Mouse (Mus musculus): ENCODE results near the gene AL607142.1. TPM values are rescaled to one million over a fixed set of nuclear protein-coding genes. Genes with fewer than 3 reads are reported as not detected.
A peak's percentile ranks its signal among the peaks of the same experiment; 100 is the strongest.

Gene AL607142.1
- polyA plus RNA-seq, 2 experiments from 2014 or later: not detected

DNA sequence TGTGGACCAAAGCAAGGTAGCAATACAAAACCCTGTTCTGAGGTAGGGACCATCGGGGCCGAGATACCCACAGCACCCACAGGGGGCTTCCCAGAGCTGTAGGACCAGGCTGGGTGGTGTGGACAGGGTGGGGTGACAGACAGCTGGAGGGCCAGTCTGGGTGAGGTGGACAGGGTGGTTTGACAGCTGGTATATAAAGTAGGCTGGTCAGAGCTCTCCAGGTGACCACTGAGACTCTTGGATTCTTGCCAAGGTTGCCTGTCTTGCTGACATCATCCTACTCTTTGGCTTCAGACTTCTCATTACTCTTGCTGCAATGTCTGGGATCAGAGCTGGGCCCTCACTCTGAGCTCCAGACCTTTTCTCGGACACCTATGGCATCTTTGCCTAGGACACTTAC lies 41.6 kb downstream of the AL607142.1 start:
- no peak for ATAC-seq

DNA sequence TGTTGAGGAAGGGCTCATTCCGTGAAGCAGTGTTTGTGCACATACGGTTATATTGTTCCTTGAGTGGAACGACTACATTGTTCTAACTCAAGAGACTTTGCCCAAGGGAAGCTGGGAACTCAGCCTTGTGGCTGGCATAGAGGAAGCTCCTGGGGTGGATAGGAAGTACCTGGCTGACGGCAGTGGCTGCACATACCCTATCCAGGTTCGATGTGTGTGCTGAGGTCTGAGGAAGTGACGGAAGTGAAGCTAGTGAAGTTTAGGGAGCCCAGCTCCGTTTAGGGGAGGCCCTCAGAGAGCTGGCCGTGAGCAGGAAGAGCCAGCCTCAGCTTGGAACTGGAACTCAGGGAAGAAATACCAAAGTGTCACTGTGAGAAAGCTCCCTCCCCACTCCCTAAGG lies 43.0 kb downstream of the AL607142.1 start:
- ATAC-seq: no peak

DNA sequence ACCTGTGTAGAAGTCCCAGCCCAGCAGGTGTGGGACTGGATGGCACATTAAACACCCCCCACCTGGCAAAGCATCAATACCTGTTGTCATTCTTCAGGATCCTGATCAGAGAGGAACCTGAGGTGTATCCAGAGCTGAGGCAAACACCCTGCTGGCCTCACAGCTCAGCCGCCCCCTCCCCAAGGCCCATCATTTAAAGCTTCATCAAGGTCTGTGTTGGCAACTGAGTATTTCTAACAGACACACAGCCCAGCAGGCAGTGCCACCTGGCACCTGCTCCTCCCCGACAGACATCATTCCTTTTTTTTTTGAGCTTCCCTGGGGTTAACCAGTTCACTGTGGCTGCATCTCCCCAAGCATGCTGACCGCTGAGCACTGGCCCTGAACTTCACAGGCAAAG lies 50.7 kb downstream of the AL607142.1 start:
- ATAC-seq: no peak

DNA sequence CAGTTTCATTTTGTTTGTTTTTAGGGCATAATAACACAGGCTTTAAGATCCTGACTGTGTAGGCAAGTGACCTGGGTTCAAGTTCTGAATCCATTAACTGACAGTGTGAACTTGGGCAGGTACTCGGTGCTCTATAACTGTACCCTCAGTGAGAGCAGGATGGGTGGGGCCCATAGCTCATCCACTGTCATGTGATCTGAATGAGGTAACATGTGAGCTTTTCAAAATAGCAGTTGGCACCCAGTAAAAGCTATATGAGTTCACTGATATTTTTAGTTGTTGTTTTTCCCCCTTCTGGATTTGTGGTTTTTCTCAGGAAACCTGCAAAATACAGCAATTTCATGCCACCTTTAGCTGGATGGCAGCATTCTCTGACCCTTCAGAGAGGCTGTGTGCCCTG lies 51.5 kb downstream of the AL607142.1 start:
- no peak for ATAC-seq

DNA sequence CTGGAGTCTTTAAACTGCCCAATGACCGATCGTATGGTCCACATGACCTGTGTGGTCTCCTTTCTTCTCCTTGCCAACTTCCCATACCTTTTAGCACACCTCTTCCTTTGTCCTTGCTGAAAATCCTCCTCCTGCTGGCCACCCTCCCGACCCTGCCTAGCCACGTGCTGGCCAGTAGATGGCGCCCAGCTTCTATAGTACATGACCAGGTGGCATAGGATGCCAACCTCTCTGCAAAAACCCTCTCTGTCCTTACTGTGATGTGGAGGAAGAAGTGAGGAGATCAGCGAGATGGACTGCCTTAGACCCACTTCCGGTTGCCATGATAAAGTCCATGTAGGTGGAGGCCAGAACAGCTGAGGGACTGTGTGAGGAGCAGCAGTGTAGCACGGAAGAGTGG lies 55.5 kb downstream of the AL607142.1 start:
- ATAC-seq: peak; percentile 49

DNA sequence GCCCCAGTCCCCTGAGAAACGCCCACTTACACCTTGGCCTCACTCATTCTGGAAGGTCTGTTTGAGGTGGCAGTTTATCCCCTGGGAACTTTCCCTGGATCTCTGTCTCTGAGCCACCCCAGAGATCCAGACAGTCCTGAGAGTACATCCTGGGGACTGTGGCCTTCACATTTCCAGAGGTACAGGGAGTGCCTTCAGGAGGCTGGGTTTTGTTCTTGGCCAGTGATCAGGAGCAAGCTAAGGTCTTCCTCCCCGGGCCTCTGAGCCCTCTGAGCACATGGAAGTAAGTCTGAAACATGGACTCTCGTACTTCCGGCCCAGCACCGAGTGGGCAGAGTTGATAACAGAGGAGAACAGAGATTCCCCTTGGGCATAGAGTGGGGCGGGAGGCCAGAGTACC lies 59.9 kb downstream of the AL607142.1 start:
- ATAC-seq: no peak

DNA sequence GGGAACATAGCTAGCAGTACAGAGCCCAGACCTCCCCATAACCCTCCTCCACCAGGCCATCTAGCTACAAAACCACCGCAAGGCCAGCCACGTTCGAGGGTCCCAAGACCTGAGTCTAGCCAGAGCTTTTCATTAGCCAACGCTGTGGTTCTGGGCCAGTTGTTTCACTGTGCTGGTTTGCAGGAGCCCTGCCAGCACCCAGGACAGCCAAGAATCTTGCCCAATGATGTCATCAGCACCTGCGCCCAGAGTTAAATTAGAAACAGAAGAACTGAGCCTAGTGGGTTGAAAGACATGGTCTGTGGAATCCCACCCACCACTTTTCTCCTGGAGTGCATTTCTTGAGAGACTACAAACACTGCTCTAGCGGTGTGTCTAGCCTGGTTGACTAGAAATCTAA lies 61.3 kb downstream of the AL607142.1 start:
- ATAC-seq: no peak

DNA sequence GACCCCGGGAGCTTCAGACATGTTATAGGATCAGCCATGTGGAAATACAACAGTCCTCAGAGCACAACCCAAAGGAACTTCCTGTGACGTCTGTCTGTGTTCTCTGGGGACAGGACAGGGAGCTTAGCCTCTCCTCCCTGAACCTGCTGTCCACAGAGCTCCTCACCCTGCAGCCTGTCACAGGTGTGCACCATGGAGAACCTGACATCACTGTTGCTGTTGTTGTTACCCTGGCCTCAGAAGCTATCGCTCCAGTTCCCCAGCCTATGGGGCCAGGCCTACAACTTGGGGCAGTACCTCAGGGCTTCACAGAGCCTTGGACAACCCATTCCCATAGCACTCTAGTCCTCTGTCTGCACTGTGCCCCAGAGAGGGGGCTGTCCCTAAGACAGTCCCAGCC lies 62.5 kb downstream of the AL607142.1 start:
- ATAC-seq: no peak

DNA sequence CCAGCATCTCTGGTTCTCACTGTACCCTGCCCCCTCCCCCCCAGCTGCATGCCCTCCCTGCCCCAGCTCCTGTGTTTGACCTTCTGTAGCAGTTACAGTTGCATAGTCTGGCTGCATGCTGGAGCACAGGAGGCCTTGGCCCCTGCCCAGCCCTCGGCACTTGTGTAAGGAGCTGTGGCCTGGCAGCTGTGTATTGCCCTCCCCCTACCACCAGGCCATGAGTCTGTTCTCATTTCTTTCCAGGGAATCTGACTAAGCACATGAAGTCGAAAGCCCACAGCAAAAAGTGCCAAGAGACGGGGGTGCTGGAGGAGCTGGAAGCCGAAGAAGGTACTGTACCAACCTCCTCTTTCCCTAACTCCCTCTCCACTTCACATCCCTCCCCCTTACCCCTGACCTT lies 63.2 kb downstream of the AL607142.1 start:
- no peak for ATAC-seq

DNA sequence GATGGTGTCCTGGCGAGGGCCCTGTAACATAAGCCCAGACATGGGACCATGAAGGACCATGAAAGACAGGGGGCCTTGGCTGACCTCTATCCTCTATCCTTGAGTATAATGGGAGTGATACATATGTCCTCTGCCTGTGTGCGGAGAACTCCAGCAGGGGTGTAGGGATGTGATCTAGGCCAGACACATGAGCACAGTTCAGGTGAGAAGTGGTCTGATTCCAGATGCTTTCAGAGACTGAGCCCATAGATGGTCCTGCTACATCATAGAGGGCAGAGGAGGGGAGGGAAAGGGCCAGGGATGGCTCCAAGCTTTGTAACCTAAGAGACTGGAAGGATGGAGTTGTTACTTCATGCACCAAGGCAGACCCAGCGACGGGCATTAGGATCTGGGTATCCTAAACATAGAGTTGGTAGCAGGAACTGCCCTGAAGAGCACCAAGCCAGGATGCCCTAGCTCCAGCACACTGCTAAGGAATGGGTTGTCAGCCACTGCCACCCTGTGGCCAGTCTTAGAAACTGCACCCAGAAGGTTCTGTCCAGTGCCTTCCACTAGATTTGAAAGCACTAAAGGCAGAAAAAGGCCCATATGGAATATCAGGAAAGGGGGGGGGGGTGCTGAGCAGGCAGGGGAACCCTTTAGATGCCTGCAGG lies 64.6 kb downstream of the AL607142.1 start:
- peak; percentile 78 for ATAC-seq

DNA sequence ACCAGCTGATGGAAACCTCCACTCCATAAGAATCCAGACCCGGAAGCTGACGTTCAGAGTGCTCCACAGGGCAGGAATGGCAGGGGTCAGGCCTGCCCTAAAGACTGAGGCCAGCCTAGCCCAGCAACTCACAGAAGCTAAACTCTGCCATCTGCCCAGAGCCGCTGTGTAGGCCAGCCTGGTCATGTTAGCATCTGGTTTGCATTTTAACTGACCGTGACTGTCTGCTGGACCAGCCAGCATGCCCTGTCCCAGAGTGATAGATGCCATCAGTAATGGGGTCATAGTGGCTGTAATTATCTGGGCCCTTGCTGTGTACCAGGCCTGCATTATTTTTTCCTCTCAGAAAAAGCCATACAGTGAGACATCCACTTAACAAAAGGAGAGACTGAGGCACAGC lies 66.1 kb downstream of the AL607142.1 start:
- no peak for ATAC-seq

DNA sequence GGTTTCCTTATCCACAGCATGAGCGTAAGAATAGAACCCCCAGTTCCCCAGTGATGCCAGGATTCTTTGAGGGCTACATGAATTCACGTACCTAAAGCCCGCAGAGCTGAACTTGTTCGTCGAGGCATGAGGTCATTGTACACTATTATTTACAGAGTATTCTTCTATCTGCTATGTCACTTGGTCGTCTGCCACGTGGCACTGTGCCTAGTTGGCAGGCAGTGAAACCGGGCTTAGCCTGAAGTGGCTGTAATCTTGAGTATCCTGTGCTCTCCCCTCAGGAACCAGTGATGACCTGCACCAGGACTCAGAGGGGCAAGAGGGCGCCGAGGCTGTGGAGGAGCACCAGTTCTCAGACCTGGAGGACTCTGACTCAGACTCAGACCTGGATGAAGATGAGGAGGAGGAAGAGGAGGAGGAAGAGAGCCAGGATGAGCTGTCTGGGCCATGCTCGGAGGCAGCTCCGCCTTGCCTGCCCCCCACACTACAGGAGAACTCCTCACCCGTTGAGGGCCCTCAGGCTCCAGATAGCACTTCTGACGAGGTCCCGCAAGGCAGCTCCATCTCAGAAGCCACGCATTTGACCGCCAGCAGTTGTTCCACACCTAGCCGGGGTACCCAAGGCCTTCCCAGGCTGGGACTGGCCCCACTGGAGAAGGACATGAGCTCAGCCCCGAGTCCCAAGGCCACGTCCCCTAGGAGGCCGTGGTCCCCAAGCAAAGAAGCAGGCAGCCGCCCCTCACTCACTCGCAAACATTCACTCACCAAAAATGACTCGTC lies 66.8 kb downstream of the AL607142.1 start:
- no peak for ATAC-seq

DNA sequence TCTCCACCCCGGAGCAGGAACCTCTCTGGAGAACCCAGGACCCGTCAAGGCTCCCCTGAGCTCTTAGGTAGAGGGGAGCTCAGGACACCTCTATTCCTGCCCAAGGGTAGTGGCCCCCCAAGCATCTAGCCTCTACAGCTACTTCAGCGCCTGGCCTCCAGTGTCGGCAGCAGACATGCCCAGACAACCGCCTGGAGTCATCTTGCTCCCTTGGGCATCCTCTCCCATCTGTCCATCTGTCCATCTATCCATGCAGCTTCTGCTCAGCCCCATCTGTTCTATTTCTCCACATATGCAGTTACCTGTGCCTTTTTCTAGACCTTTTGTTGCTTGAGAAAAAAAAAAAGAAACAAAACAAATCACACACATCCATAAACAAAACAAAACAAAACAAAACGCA lies 69.4 kb downstream of the AL607142.1 start:
- no peak for ATAC-seq

DNA sequence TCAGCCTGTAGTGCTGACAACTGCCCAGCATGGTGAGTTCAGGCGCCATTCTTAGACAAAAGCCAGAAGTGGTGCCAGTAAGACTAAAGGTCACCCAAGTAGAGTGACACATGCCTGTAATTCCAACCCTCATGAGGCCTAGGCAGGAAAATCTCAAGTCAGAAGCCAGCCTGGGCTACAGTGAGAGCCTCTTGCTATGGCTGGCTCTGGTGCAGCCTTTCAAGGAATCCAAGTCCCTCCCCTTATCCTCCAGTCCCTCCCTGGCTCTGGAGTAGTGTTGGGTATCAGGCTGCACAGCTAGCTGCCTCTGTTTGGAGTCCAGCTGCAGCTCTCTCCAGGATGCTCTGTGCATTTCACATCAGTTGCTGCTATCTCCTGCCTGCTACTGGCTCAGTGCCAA lies 77.0 kb downstream of the AL607142.1 start:
- no peak for ATAC-seq

DNA sequence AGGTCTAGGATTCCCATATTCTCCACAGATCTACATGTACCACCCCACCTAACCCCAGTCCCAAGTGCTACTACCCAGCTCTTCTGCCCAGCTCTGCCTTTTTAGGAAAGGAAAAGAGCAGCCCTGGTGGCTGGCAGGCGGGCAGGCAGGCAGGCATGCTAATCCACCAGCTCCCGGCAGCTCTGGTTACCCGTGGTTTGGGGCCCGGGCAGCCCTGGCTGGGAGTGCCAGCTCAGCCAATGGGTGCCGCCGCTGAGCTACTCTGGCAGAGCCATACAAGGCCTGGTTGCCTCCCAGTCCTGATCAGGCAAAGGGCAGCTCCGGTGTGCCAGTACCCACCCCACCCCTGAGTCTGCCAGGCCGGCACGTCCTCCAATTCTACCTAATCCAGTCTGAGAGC lies 78.1 kb downstream of the AL607142.1 start:
- ATAC-seq: no peak

Other genes starting within 250 kb of the AL607142.1 start
- gene Edn2, start 96.2 kb downstream of the AL607142.1 start, polyA plus RNA-seq (2017; shearing (Covaris generic)): not detected
- gene Foxo6, start 222.4 kb downstream of the AL607142.1 start, polyA plus RNA-seq (2017; shearing (Covaris generic)): not detected

Data from CD4-positive, CD25-positive, alpha-beta regulatory T cell, adult 4 months (primary cell).